Mouse (Mus musculus): ENCODE results near the gene Arl6ip6. TPM values are rescaled to one million over a fixed set of nuclear protein-coding genes. Genes with fewer than 3 reads are reported as not detected.

Gene Arl6ip6
- polyA plus RNA-seq, 1 experiment from 2014 or later, result 85.8 TPM

- WGBS, result 96% methylated on average over 10 of the region's 10 CpGs
- H3K36me3 ChIP-seq (ENCODE audit: control insufficient read depth, insufficient read depth, low read length), result peaks cover 14% of the 10 kb centered on the region; the same call in 1 of the 2 replicates
- no peak overlapping the region for H3K9ac ChIP-seq (ENCODE audit: low read length)
- H3K4me1 ChIP-seq (replicated peaks; ENCODE audit: control insufficient read depth, insufficient read depth, low read length), result no peaks in the 10 kb centered on the region
- no peaks in the 10 kb centered on the region for H3K9me3 ChIP-seq (ENCODE audit: control insufficient read depth, low read length)
- ATAC-seq (replicated peaks; ENCODE audit: low FRiP score) (no peak), DNase-seq (ENCODE audit: low spot score) (no peak)
- H3K4me3 ChIP-seq (ENCODE audit: low read depth, low read length), result no peak overlapping the region
- H3K27ac ChIP-seq (ENCODE audit: low read depth, low read length), result no peak overlapping the region
- no peaks in the 10 kb centered on the region for H3K27me3 ChIP-seq (ENCODE audit: control insufficient read depth, insufficient read depth, low read length)
- no peak overlapping the region for H3K4me2 ChIP-seq (ENCODE audit: low read depth, low read length, severe bottlenecking)
Measured at GRCm38 (mm10) chr2:53196431-53196830, 4.9 kb downstream of the Arl6ip6 start.

DNA sequence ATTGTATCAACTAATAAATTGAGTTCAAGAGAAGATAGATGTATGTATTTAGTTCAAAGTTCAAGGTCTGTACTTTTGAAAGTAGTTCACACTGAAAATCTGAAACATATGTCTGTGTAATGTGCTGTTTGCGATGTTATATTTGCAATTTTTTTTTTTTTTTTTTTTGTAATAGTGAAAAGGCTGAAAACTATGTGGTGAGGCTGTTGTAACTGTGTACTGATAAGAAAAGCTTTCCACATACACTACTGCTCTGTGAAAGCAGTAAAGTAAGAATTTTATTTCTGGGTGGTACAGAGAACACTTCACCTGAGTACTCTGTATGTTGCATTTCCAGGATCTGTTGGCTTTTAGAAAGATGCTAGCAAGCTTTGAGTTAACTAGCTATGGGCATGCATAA lies 7.7 kb downstream of the Arl6ip6 start:
- H3K27ac ChIP-seq (ENCODE audit: low read depth, low read length), result no peak overlapping the region
- DNase-seq (ENCODE audit: low spot score), result no peak
- no peaks in the 10 kb centered on the region for H3K27me3 ChIP-seq (ENCODE audit: control insufficient read depth, insufficient read depth, low read length)
- H3K4me2 ChIP-seq (ENCODE audit: low read depth, low read length, severe bottlenecking), result no peak overlapping the region
- 90% methylated on average over 1 of the region's 1 CpGs for WGBS
- no peak overlapping the region for H3K4me3 ChIP-seq (ENCODE audit: low read depth, low read length)
- H3K9me3 ChIP-seq (ENCODE audit: control insufficient read depth, low read length), result no peaks in the 10 kb centered on the region
- ATAC-seq (replicated peaks; ENCODE audit: low FRiP score), result no peak
- H3K9ac ChIP-seq (ENCODE audit: low read length), result no peak overlapping the region
- no peaks in the 10 kb centered on the region for H3K4me1 ChIP-seq (replicated peaks; ENCODE audit: control insufficient read depth, insufficient read depth, low read length)
- peaks cover 14% of the 10 kb centered on the region; the same call in 1 of the 2 replicates for H3K36me3 ChIP-seq (ENCODE audit: control insufficient read depth, insufficient read depth, low read length)

DNA sequence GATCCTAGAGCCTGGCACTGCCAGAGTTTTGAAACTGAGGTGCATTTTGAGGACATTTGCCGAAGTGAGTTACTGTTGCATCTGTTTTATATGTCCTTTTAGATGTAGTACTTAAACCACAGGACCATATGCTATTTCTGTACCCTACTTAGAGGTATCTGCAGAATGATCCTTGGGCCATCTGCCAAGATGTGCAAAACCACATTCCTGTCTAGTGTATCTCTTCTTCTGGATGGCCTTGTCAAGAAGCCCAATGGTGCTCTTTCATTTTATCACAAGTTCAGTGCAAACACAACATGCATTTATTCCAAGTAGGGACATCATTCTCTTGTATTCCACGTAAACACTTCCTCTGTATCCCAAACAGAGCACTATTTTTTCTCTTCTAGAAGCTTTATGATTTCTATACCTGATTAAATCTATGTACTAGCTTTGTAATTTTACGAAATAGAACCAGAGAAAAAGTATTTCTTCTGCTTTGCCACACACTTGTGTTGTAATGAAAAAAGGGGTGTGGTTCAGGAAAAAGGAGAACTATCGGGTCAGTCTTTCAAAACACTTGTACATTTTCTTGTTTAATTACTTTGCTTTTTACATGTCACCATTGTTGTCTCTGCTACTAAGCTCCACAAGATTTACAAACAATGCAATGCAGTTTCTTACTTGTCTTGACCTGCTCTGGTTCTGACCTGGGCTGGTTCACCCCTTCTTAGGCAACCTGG lies 8.8 kb downstream of the Arl6ip6 start:
- Histone ChIP-seq H3K9me3 (ENCODE audit: control insufficient read depth, low read length) (no peaks in the 10 kb centered on the region), H3K4me2 (ENCODE audit: low read depth, low read length, severe bottlenecking) (no peak overlapping the region), H3K36me3 (ENCODE audit: control insufficient read depth, insufficient read depth, low read length) (peaks cover 10% of the 10 kb centered on the region; the same call in 1 of the 2 replicates), H3K4me1 (replicated peaks; ENCODE audit: control insufficient read depth, insufficient read depth, low read length) (no peaks in the 10 kb centered on the region), H3K27ac (ENCODE audit: low read depth, low read length) (no peak overlapping the region), H3K4me3 (ENCODE audit: low read depth, low read length) (no peak overlapping the region), H3K9ac (ENCODE audit: low read length) (no peak overlapping the region), H3K27me3 (ENCODE audit: control insufficient read depth, insufficient read depth, low read length) (no peaks in the 10 kb centered on the region)
- DNase-seq (ENCODE audit: low spot score) (no peak), ATAC-seq (replicated peaks; ENCODE audit: low FRiP score) (no peak)
- WGBS, result 94% methylated on average over 4 of the region's 4 CpGs

DNA sequence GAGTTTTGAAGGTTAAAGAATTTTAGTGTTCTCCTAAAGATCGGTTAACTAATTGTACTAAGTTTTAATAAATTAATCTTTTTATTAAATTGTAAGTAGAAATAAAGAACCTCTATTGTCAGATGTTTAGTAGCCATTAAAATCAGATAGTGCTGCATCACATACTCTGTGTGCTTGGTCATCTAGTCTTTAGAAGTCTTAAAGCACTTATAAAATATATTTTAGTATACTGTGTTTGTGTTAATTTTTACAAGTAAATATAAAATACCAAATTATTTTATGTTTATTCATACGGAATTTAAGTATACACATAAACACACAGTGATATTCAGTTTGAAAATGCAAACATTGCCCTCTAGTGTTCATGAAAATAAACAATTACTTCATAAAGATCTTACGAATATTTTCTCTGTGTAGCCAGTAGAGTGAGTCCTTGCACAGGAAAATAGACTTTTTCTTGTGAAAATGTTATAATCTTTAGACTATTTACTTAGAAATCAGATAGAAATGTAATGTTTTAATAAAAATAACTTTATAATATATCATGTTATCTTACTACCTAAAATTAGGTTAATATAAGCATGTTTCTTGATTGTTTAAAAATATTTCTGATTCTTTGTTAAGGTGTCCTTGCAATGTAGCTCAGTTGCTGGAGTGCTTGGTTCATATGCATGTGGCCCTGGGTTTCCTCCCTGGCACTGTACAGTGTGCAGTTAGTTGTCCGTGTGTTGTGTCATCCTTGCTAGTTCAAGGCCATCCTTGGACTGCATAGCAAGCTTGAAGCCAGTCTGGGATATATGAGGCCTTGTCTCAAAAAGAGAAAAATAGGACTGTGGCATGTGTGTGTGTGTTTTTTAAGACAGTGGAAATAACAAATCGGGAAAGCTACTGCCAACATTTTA lies 13.1 kb downstream of the Arl6ip6 start:
- H3K4me2 ChIP-seq (ENCODE audit: low read depth, low read length, severe bottlenecking), result no peak overlapping the region
- ATAC-seq (replicated peaks; ENCODE audit: low FRiP score) (peak; percentile 82), DNase-seq (ENCODE audit: low spot score) (no peak)
- no peaks in the 10 kb centered on the region for H3K9me3 ChIP-seq (ENCODE audit: control insufficient read depth, low read length)
- WGBS, result 85% methylated on average over 5 of the region's 5 CpGs
- no peaks in the 10 kb centered on the region for H3K4me1 ChIP-seq (replicated peaks; ENCODE audit: control insufficient read depth, insufficient read depth, low read length)
- H3K4me3 ChIP-seq (ENCODE audit: low read depth, low read length), result no peak overlapping the region
- H3K9ac ChIP-seq (ENCODE audit: low read length), result no peak overlapping the region
- H3K36me3 ChIP-seq (ENCODE audit: control insufficient read depth, insufficient read depth, low read length), result peaks cover 6% of the 10 kb centered on the region; the same call in 1 of the 2 replicates
- H3K27me3 ChIP-seq (ENCODE audit: control insufficient read depth, insufficient read depth, low read length), result no peaks in the 10 kb centered on the region
- no peak overlapping the region for H3K27ac ChIP-seq (ENCODE audit: low read depth, low read length)

DNA sequence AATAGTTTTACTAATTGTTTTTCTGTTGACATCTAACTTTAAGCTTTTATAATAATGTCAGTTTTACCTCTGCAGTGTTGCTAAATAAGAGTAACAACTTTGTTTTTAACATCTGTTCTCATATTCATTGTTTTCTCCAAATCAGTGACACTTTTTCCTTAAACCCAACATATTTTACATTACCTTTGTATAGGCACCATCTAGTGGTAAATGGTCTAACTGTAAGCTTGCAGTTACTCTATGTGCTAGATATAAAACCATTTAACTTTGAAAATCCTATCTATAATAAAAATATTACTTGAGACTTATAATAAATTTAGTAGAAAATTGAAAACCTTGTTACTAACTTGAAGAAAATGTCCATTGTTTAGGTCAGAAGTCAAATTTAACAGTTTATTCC lies 15.2 kb downstream of the Arl6ip6 start:
- Histone ChIP-seq H3K9ac (ENCODE audit: low read length) (no peak overlapping the region), H3K27ac (ENCODE audit: low read depth, low read length) (no peak overlapping the region), H3K27me3 (ENCODE audit: control insufficient read depth, insufficient read depth, low read length) (no peaks in the 10 kb centered on the region), H3K4me1 (replicated peaks; ENCODE audit: control insufficient read depth, insufficient read depth, low read length) (no peaks in the 10 kb centered on the region), H3K9me3 (ENCODE audit: control insufficient read depth, low read length) (no peaks in the 10 kb centered on the region), H3K4me3 (ENCODE audit: low read depth, low read length) (no peak overlapping the region), H3K4me2 (ENCODE audit: low read depth, low read length, severe bottlenecking) (no peak overlapping the region), H3K36me3 (ENCODE audit: control insufficient read depth, insufficient read depth, low read length) (peaks cover 3% of the 10 kb centered on the region; the same call in 1 of the 2 replicates)
- ATAC-seq (replicated peaks; ENCODE audit: low FRiP score), result no peak
- DNase-seq (ENCODE audit: low spot score), result no peak

- H3K36me3 ChIP-seq (ENCODE audit: control insufficient read depth, insufficient read depth, low read length), result peaks cover 3% of the 10 kb centered on the region; the same call in 1 of the 2 replicates
- no peak for DNase-seq (ENCODE audit: low spot score)
- WGBS, result 97% methylated on average over 1 of the region's 1 CpGs
Measured at GRCm38 (mm10) chr2:53213493-53213892, 22.0 kb downstream of the Arl6ip6 start.

GRCm38 (mm10) chr2:53222242-53222641 lies 30.7 kb downstream of the Arl6ip6 start:
- H3K27ac ChIP-seq (ENCODE audit: low read depth, low read length), result no peak overlapping the region
- H3K36me3 ChIP-seq (ENCODE audit: control insufficient read depth, insufficient read depth, low read length), result peaks cover 2% of the 10 kb centered on the region; the same call in 1 of the 2 replicates
- H3K4me3 ChIP-seq (ENCODE audit: low read depth, low read length), result no peak overlapping the region
- ATAC-seq (replicated peaks; ENCODE audit: low FRiP score) (0 out of 2 replicates have a peak, but pooled peaks have one; percentile 21), DNase-seq (ENCODE audit: low spot score) (no peak)
- no peak overlapping the region for H3K9ac ChIP-seq (ENCODE audit: low read length)
- H3K9me3 ChIP-seq (ENCODE audit: control insufficient read depth, low read length), result peaks cover 3% of the 10 kb centered on the region; the same call in 1 of the 2 replicates
- no peaks in the 10 kb centered on the region for H3K4me1 ChIP-seq (replicated peaks; ENCODE audit: control insufficient read depth, insufficient read depth, low read length)
- H3K27me3 ChIP-seq (ENCODE audit: control insufficient read depth, insufficient read depth, low read length), result no peaks in the 10 kb centered on the region
- WGBS, result 90% methylated on average over 5 of the region's 5 CpGs
- H3K4me2 ChIP-seq (ENCODE audit: low read depth, low read length, severe bottlenecking), result no peak overlapping the region

More at GRCm38 (mm10) chr2:53213493-53213892, 22.0 kb downstream of the Arl6ip6 start:
- H3K27me3 ChIP-seq (ENCODE audit: control insufficient read depth, insufficient read depth, low read length), result no peaks in the 10 kb centered on the region
- no peak for ATAC-seq (replicated peaks; ENCODE audit: low FRiP score)
- no peak overlapping the region for H3K4me3 ChIP-seq (ENCODE audit: low read depth, low read length)
- no peak overlapping the region for H3K9ac ChIP-seq (ENCODE audit: low read length)
- H3K4me2 ChIP-seq (ENCODE audit: low read depth, low read length, severe bottlenecking), result no peak overlapping the region
- no peak overlapping the region for H3K27ac ChIP-seq (ENCODE audit: low read depth, low read length)
- no peaks in the 10 kb centered on the region for H3K4me1 ChIP-seq (replicated peaks; ENCODE audit: control insufficient read depth, insufficient read depth, low read length)
- no peaks in the 10 kb centered on the region for H3K9me3 ChIP-seq (ENCODE audit: control insufficient read depth, low read length)

DNA sequence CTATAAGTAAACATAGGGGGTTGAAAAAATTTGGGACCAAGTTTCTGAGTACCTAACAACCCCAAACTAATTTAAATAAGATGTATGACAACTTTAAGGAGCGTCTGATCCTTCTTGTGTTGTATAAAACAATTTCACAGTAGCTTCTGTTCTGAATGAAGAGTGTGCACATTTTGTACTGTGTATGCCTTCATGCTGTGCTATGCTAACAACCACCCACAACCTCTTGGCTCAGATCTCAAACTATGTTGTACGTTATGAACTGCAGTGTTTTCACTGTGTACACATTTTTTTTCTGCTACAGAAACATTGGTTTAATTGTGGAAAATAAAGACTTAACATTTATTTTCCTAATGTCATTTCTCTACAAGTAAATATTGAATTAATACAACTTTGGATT lies 65.5 kb downstream of the Arl6ip6 start:
- no peak overlapping the region for H3K9ac ChIP-seq (ENCODE audit: low read length)
- H3K9me3 ChIP-seq (ENCODE audit: control insufficient read depth, low read length), result no peaks in the 10 kb centered on the region
- H3K4me3 ChIP-seq (ENCODE audit: low read depth, low read length), result no peak overlapping the region
- no peaks in the 10 kb centered on the region for H3K4me1 ChIP-seq (replicated peaks; ENCODE audit: control insufficient read depth, insufficient read depth, low read length)
- H3K36me3 ChIP-seq (ENCODE audit: control insufficient read depth, insufficient read depth, low read length), result no peaks in the 10 kb centered on the region
- DNase-seq (ENCODE audit: low spot score) (no peak), ATAC-seq (replicated peaks; ENCODE audit: low FRiP score) (no peak)
- H3K27me3 ChIP-seq (ENCODE audit: control insufficient read depth, insufficient read depth, low read length), result no peaks in the 10 kb centered on the region
- H3K4me2 ChIP-seq (ENCODE audit: low read depth, low read length, severe bottlenecking), result no peak overlapping the region
- no peak overlapping the region for H3K27ac ChIP-seq (ENCODE audit: low read depth, low read length)
- 80% methylated on average over 2 of the region's 2 CpGs for WGBS

All from forebrain, embryonic 11.5 days (tissue).